Mouse (Mus musculus): ENCODE measurements at regions not wholly inside any gene's neighbourhood (a gene's known extent, or its start where the extent isn't known, plus 50 kb on each side); places are given as distances from the start of the nearest gene placed in this dataset.

DNA sequence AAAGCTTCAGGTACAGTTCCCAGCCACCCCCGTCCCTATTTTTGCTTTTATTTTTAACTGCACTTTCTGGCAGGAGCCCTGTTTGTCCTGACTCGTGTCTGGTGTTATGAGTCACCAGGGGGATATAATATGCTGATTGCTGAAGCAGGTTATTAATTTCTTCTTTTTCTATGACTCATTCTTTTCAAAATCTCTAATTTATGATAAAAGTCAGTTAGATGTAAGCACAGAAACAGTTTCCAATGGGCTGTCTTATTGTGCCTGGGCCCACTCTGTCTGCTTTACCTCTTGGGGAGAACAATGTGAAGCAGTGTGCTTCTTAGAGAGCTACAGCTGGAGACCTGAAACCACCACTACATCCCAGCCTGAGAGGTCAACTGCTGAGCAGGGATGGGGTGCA is 153.5 kb upstream of the Trib2 start:
- no peak for TF ChIP-seq POLR2A (IDR thresholded peaks at IDR 0.05; ENCODE audit: borderline replicate concordance, extremely low read depth, insufficient read depth, insufficient read length, poor library complexity, severe bottlenecking)
- no peak for TF ChIP-seq CTCF (IDR thresholded peaks at IDR 0.05; ENCODE audit: borderline replicate concordance, extremely low read depth, insufficient read depth, insufficient read length)

Measured in brain, embryonic 14.5 days (tissue).